Mouse (Mus musculus): ENCODE data around the gene Adamts6.

- TF ChIP-seq CTCF (IDR thresholded peaks at IDR 0.05; ENCODE audit: low read depth, low read length), result no peak
- no peak for TF ChIP-seq POLR2A (IDR thresholded peaks at IDR 0.05; ENCODE audit: borderline replicate concordance, low read depth, low read length)
These were observed 254.6 kb downstream of the Adamts6 start for GRCm38 (mm10) chr13:104542123-104542758.
